Mouse (Mus musculus): ENCODE results near the gene Osbpl9. TPM values are rescaled to one million over a fixed set of nuclear protein-coding genes. Genes with fewer than 3 reads are reported as not detected.

Gene Osbpl9
- polyA plus RNA-seq, 2 experiments from 2014 or later, result 99.7 to 109 TPM

DNA sequence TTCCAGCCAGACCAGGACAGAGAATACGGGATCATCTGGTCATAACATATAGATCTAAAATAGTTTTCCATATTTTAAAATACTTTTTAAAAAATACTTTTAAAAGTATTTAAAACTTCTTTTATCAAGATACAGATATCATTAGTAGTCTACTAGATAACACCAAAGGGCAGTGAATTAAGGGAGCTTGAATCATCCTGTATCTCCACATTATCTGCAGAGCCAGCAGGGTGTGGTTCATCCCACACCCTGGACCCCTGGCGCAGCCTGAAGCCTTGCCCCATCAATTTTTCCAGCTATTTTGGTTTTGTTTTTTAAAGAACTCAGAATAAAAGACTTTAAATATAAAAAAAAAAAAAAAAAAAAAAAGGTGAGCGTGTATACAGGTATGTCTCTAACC lies 103.2 kb downstream of the Osbpl9 start:
- no peak for ATAC-seq

DNA sequence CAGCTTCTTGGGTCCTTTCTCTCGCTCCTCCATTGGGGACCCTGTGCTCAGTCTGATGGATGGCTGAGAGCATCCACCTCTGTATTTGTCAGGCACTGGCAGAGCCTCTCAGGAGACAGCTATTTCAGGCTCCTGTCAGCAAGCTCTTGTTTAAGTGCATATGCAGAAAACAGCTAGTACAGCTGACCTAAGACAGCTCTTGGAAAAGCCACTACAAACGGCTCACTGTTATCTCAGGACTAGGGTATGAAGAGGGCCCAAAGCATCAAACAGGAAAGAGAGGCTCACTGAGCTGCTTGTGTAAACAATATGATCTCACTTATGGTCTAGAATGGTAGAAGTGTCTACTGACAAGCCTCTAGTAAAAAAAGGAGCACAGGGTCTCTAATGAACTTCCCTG lies 107.8 kb downstream of the Osbpl9 start:
- no peak for ATAC-seq

DNA sequence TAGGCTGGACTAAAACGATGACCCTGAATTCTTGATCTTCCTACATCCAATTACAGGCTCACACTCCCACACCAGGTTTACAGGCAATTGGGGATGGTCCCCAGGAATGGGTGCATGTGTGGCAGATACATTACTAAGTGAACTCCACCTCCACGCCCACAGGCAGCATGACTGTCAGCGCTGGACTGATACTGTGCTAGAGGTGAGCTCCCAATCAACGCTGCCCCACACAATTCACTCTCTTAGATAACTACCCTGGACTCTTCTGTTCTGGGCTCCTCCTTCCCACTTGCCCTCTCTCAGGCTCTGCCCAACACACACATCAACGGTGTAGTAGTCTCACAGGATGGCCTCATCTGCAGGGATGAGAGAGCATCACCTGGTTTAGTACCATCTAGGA lies 109.7 kb downstream of the Osbpl9 start:
- no peak for ATAC-seq

DNA sequence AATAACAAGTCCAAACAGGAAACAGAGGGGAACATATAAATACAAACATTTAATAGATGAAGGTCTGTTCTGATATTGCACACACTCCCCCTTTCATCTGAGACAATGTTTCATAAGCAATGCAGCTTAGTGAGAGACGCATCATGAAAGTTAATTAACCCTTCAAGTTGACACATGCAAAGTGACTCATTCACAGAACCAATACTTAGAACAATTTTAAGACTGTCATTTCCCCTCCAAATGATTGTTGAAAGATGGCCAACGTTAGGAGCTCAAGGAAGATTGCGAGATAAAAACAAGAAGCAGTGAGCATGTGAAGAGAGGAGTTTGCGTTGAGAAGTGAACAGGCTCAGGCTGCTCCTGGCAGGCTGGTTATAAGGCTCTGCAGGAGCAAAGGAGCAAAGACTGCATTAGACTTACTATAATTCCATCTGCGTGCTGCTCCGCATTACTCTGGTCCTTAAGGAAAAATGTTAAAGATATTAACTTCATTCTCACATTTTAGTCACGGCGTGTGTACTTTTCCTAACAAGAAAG lies 110.8 kb downstream of the Osbpl9 start:
- ATAC-seq, result no peak

DNA sequence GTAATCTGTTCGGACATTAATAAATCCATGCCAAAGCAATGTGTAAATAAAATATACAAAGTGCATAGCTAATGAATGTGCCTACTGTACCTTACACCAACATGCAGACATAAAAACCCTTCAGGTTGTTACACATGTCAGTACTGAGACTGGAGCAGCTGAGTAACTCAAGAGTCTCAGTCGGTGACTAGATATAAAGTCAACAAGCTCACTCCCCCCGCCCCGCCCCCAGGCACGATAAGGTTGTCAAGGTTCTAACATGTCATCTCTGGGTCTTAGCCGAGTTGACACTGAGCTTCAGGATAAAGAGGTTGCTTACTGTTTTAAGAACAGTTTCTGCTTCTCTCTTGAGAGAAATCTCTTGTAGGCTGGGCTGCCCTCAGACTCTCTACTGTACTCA lies 112.1 kb downstream of the Osbpl9 start:
- no peak for ATAC-seq

DNA sequence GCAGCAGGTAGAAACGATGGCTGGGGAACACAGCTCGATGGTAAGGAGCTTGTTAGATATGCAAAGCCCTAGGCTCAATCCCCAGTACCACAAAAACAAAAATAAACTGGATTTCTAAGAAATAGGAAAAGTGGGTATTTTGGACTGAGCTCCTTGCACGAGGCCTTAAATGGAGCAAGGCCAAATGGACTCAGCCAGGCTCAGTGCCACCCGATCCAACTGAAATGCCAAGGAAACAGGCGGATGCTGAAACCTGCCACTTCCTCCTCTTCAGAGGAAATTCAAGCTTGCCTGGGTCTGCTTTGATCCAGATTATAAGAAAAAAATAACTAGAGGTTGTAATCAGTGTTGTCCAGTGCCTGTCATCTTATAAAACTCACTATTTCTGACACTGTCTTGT lies 112.9 kb downstream of the Osbpl9 start:
- no peak for ATAC-seq

DNA sequence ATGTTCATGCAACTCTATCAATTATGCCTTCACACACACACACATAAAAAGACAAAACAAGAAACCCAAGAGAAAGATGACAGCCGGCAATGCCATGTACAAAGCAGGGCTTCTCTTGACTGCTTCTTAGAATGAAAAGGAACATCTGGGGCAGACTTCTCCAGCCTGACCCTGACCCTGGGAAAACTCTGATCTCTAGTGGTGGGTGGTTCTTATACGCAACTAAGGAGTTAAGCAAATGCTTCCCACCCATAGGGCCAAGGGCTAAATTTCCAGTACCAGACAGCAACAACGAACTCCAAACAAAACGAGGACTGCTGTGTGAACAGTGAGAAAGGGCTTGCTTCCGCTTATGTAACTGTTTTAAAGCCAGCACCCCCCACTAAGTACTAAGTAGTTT lies 122.0 kb downstream of the Osbpl9 start:
- no peak for ATAC-seq

DNA sequence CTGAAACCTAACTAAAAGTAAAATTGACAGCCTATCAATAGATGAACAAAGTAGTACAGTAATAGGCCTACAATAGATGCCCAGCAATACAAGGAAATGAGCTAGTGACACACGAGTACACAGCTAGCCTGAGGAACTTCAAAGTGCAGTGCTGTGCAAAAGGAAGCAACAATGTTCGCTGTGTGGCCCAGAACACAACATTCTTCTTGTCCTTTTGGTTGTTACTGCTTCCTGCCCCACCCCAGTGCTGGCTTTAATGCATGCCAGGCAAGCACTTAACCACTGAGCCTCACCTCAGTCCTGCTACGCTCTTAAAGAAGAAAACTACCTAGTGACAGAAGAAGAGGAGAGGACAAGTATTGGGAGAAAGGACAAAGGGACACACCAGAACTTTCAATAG lies 122.4 kb downstream of the Osbpl9 start:
- ATAC-seq, result peak; percentile 71

DNA sequence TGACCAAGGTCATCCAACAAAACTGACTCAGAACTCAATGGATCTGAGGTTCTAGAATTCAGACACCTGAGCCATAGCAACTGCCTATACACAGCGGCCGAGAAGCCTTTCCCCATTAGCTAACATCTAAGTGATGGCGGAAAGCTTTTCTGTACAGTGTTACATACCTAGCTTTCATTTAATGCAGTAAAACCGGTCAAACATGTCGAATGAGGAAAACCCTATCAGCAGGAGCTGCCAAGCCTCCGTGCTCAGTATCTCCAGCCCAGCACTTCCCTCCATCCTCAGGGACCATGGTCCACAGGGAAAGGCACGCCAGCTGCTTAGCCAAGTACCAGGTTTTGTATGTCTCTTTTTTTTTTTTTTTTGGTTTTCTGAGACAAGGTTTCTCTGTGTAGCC lies 123.1 kb downstream of the Osbpl9 start:
- no peak for ATAC-seq

DNA sequence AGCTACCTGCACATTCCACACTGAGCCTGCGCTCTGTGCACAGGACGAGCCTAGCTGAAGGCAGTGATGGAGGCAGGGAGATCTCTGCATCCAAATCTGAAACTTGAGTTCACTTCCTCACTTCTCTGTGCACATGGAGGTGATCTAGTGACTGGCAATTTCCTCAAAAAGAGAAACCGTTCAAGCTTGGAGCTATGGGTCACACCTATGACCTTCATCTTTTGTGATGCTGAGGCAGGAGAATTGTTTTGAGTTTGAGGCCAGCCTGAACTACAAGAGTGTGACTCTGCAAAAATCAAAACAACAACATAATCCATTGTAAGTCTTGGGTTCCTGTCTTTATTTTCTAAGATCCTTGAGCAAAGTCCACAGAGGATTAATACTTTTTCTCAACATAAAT lies 128.8 kb downstream of the Osbpl9 start:
- ATAC-seq, result no peak

DNA sequence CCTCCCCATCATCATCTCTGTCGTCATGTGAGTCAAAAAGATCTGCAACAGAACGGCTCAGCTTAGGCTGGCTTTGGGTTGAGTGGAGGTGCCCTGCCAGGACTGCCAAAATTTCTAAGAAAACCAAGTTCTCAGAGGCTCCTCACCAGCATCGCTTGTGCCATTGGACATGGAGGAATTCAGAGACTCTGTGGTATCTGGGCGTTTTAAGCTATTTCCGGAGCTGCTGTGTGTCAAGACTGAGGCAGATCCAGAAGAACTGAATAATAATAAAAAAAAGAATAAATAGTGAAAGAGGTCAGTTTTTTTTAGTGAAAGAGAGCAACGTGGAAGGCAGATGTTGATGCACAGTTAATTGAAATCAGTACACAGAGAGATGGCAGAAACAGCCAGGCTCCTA lies 129.2 kb downstream of the Osbpl9 start:
- ATAC-seq, result no peak

DNA sequence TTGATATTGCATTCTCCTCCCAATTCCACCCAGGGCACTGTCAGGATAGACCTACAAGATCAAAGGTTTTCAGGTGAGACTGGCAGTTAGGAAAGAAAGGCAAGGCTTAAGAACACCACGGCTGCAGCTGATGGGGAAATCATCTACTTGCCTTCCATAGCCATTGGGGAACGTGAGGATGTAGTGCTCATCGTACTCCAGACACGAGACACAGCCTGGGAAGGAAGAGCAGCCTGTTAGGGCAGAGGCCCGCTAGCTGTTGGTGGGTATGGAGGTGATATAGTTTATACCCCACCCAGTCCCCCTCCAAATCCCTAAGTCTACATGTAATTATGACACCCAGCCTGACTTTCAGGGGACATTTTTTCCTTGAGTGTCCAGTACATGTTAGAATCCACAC lies 136.4 kb downstream of the Osbpl9 start:
- no peak for ATAC-seq

DNA sequence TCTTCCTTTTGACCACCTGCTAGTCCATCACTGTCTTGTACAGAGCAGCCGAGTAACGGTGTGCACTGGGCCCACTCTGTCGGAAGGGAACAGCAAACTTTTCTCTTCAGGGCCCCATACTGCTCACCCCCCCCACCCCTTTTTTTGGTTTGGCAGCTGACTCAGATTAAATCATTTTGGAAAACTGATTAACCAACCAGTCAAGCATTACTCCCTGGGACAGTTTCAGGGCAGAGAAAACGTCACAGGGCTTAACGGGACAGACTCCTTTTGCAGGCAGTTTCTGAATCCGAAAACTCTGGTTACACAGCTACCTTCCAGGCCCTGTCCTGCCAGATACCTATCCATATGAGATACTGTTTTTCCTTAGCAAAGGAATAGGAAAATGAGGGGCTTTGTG lies 137.1 kb downstream of the Osbpl9 start:
- no peak for ATAC-seq

DNA sequence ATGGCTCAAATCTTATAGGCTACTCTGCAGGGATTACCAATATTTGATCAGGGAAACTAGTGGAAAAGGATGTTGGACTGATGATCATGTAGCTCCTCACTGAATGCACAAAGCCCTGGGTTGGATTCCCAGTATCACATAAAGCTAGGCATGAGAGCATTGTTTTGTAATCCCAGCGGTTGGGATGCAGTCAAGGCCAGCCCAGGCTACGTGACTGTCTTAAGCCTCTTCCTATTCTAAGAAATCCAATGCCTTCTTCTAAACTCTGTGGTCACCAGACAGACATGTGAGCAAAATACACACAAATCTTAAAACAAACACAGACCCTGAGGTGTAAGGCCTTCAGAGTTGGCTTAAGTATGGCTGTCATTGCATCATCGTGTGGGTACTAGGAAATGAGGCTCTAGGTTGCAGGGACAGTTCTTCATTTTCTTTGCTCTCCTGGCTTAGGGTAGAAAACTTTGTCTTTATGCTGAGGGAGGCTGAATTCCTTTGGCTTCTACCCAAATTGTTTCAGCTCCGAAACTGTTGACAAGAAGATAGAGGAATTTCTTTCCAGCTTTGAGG lies 142.7 kb downstream of the Osbpl9 start:
- no peak for ATAC-seq

DNA sequence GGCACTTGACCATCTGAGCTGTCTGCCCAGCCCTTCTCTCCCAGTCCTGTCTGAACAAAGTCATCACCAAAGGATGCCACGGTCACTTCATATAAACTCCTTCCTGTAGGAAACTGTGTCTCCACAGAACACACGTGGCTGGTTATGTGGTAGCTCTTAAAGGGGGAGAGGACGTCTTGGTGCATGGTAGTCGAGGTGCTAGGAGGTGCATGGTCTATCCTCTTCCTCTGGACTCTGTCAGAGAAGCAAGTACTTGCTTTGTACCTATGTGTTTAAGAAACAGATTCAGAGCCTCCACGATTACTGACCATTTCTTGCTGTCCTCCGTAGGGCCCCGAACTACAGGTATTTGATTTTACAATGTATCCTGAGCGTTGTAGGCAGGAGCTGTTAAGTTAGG lies 144.4 kb downstream of the Osbpl9 start:
- ATAC-seq, result no peak

DNA sequence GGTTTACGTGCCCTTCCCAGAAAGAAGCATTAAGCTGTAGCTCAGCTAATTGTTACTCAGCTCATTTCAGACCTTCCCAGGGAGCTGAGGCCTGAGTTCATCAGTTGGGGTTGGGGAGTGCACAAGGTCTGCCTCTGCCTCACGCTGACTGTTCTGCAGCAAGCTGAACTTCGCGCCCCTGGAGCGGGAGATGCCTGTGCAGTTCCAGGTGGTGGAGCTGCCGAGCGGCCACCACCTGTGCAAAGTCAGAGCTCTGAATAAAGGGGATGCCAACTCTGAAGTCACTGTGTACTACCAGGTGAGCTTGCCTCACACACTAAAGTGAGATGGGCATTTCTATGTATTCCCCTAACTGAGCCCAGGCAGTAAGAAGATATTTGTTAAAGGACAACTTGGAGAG lies 145.7 kb downstream of the Osbpl9 start:
- no peak for ATAC-seq

DNA sequence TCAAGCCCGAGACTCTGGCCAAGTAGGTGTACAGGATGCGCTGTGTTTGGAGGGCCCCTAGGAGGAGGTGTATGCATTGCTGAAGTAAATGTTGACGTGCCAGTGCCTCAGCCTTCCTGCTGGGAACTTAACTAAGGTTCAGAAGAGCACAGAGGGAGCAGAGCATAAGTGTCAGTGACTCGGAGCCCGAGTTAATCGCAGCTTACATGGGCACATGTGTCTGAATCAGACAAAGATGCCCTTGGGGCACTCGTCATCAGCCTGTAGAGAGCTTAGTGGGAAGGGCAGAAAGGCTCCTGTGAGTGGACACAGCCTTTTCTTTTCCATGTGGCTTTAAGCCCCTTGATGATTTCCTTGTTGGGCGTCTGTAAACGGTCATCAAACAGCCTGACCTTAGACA lies 148.1 kb downstream of the Osbpl9 start:
- no peak for ATAC-seq

DNA sequence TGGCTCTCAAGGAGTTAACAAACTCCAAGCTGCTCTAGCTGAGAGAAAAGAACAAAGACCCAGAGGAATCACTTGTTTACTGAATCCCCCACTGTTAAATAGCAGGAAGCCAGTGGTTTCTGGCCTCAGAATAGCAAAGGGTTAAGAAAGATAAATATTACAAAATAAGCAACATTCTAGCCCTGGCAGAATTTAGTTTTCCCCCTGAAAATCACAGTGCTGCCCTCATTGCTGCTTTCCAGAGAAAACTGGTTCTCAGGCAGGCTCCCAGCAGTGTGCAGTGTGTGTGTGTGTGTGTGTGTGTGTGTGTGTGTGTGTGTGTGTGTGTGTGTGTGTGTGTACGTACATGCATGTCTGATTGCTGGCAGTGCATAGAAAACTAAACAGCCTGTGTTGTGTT lies 149.8 kb downstream of the Osbpl9 start:
- ATAC-seq, result no peak

DNA sequence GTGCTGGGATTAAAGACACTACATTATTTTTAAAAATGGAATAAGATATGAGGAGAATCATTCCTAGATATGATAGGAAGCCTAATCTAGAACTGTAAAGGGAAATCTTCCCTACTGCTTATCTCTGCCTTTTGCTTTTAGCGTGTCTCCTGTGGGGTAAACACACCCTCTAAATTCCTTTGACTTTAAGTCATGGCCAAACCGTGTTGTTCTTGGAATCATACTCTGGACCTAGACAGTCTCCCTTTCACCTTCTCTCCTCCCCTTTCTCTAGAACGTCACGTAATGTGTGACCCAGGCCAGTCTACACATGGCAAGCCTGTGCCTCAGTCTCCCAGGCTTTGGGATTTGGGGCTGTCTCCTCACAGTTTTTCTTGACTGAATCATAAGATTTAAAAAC lies 153.8 kb downstream of the Osbpl9 start:
- ATAC-seq, result no peak

DNA sequence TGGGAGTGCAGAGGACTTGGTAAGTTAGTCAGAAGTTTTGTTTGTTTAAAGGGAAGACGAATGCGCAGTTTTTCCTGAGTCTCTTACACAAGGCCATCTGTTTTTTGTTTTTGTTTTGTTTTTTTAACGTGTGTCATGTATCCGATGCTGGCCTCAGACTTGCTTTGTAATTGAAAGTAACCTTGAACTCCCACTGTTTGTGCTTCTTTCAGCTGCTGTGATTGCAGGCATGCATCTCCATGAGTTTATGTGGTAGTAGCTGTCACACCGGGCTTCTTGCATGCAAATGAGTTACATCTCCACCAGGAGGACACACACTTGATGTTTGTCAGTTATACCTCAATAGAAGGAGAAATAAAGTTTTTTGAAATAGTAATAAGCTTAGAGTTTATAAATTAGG lies 158.3 kb downstream of the Osbpl9 start:
- ATAC-seq, result no peak

DNA sequence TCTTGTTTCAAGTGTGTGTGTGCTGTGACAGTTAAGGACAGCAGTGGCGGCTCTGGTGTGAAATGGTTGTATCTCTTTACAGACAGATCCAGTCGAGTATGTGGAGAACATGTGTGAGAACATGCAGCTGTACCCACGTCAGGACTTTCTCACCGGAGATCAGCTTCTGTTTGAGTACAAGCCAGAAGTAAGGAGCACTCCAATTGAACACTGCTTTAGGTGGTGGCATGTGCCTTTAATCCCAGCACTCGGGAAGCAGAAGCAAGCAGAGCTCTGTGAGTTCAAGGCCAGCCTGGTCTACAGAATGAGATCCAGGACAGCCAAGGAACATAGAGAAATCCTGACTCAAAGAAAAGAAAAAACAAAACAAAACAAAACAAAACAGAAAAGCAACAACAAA lies 158.8 kb downstream of the Osbpl9 start:
- no peak for ATAC-seq

DNA sequence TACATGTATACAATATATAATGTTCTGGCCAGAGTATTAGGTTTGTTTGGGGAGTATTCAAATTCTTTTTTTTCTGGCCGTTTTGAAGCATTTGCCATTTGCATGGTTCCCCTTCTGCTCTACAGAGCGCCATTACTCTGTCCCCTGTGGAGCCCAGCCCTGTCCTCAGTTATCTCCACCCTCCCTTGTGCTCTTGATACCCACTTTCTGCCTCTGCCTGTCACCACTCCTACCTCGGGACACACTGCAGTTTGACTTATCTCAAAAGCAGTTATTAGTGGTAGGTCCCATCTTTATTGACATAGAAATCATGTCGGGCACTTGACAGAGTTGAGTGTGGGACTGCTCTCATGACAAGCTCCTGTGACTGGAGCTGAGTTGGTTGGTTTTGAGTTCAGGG lies 159.3 kb downstream of the Osbpl9 start:
- ATAC-seq, result no peak

DNA sequence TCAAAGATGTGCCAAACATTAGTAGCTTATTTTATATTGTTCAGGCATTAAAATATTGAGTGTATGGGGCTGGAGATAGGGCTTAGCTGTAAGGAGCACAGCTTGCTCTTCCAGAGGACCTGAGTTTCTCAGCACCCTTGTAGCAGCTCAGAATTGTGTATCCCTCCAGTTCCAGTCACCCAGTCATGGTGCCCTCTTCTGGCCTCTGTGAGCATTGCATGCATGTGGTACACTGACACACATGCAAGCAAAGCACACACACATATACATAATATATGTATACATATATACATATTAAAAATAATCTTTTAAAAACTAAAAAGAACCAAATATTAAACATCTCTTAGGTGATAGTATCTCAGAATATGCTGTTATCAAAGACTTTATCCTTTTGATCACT lies 165.7 kb downstream of the Osbpl9 start:
- peak; percentile 60 for ATAC-seq

DNA sequence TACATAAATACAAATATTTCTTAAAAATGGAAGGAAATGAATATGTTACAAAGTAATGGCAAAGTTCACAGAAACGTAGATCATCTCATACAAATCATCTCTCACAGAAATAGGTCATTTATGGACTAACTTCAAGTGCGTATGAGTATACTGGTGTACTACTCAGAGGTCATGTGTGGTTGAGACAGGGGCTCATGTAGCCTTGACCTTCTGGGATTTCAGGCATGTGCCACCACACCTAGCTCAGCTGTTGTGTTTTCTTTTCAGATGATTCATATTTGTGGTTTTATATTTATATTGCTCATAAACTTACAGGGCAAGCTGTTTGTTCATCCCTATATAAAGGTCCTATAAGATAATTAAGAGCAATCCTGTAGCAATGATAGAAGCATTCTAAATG lies 171.8 kb downstream of the Osbpl9 start:
- no peak for ATAC-seq

DNA sequence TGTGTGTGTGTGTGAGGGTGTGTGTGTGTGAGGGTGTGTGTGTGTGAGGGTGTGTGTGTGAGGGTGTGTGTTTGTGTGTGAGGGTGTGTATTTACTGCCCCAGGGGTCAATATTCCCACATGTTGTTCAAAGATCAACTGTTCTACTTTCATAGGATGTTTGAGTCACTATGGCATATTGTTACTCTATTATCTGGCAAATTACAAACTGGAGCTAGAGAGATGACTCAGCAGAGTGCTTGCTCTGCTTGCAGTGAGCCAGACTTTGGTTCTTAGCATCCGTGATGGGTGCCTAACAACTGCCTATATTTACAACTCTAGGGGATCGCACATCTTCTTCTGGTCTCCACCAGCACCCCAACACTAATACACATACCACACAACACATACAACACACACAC lies 172.2 kb downstream of the Osbpl9 start:
- no peak for ATAC-seq

DNA sequence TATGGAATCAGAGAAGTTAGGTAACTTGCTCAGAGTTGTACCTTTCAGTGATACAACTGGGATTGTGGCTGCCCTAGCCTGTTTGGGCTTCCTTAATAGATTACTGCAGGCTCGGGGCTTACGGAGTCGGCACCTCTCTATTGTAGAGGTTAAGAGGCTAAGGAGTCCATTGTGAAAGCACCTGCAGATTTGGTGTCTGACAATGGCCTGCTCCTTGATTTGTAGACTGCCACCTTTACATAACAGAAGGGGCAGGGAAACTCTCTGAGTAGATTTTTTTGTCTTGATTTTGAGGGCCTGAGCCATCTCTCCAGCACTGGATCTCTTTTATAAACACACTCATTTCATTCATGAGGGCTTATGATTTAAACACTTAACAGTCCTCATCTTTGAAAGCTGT lies 175.5 kb downstream of the Osbpl9 start:
- no peak for ATAC-seq
